Mouse (Mus musculus) lung, embryonic 14.5 days (tissue): ENCODE results near the gene Wdr24. TPM values are rescaled to one million over a fixed set of nuclear protein-coding genes. Genes with fewer than 3 reads are reported as not detected.

Experiments used
- ATAC-seq: fragments of 200-750 bp; cut with Nextera tagmentation; 2 replicates; pipeline ENCODE4 v1.8.0; 2017; ENCODE audit warnings: mild to moderate bottlenecking, moderate TSS enrichment, moderate library complexity; ENCODE audit not compliant: insufficient read depth
- DNase-seq: peaks from one replicate; pipeline ENCODE4 v3.0.0-alpha.2; 2015
- H3K27ac ChIP-seq: fragments of 300-500 bp; sonication (generic); 2 replicates; pipeline ENCODE4 v1.5.1; 2014; ENCODE audit warnings: low read depth, mild to moderate bottlenecking, moderate library complexity
- H3K27me3 ChIP-seq: fragments of 300-500 bp; sonication (generic); 2 replicates; pipeline ENCODE4 v1.6.1; 2014; ENCODE audit warnings: low read length, control low read depth; ENCODE audit not compliant: insufficient read depth
- H3K36me3 ChIP-seq: fragments of 300-500 bp; sonication (generic); 2 replicates; pipeline ENCODE4 v1.6.1; 2014; ENCODE audit warnings: control low read depth; ENCODE audit not compliant: insufficient read depth
- H3K4me1 ChIP-seq: fragments of 300-500 bp; sonication (generic); 2 replicates; pipeline ENCODE4 v1.6.1; 2014; ENCODE audit warnings: antibody characterized with exemption, control low read depth; ENCODE audit not compliant: insufficient read depth
- H3K4me2 ChIP-seq: fragments of 300-500 bp; sonication (generic); 2 replicates; pipeline ENCODE4 v1.6.1; 2014; ENCODE audit warnings: mild to moderate bottlenecking
- H3K4me3 ChIP-seq: fragments of 300-500 bp; sonication (generic); 2 replicates; pipeline ENCODE4 v1.5.1; 2014; ENCODE audit warnings: low read depth, low read length
- H3K9ac ChIP-seq: fragments of 300-500 bp; sonication (generic); 2 replicates; pipeline ENCODE4 v1.6.1; 2014
- H3K9me3 ChIP-seq: fragments of 300-500 bp; sonication (generic); 2 replicates; pipeline ENCODE4 v1.6.1; 2016; ENCODE audit warnings: low read depth, low read length, control low read depth
- CTCF ChIP-seq: IDR thresholded peaks from 2 replicates; pipeline ENCODE4 v1.5.1; 2016; ENCODE audit warnings: antibody characterized with exemption, low read depth
- WGBS: fragments of 180-500 bp; shearing (Covaris S2); extraction: QIAGEN DNeasy Blood & Tissue Kit; methylation state at CpG from one replicate; pipeline ENCODE4 v1.1.7; 2014; 5-methylcytosine and 5-hydroxymethylcytosine counted together
- polyA plus RNA-seq: library from polyadenylated mRNA; unstranded; fragments of >200 nt; fragmentation: Nextera tagmentation; extraction: Ambion mirVana; gene quantifications from 2 replicates; pipeline ENCODE4 v1.2.1, GENCODE M21; 2014

Wdr24 gene
- polyA plus RNA-seq, 1 experiment from 2014 or later = 26.0 TPM

GRCm38 (mm10) chr17:25808028-25808427 is 15.4 kb upstream of the Wdr24 start:
- TF ChIP-seq CTCF = no peak
- peak overlapping the region; percentile 62; the same call in 1 of the 2 replicates for H3K4me3 ChIP-seq
- no peak overlapping the region for H3K9ac ChIP-seq
- H3K4me2 ChIP-seq = peak overlapping the region; percentile 98
- no peaks in the 10 kb centered on the region for H3K36me3 ChIP-seq
- no peak for ATAC-seq
- WGBS = 38% methylated on average over 5 of the region's 5 CpGs
- no peak for DNase-seq
- no peak overlapping the region for H3K27ac ChIP-seq
- H3K27me3 ChIP-seq = peaks cover 41% of the 10 kb centered on the region
- no peaks in the 10 kb centered on the region for H3K9me3 ChIP-seq
- H3K4me1 ChIP-seq = no peaks in the 10 kb centered on the region

- Histone ChIP-seq H3K4me2 (peak within 1 kb of the TSS; percentile 98), H3K36me3 (no peaks in the 10 kb centered on the region), H3K9ac (peak within 1 kb of the TSS; percentile 54), H3K27ac (no peak within 1 kb of the TSS), H3K4me3 (peak within 1 kb of the TSS; percentile 62), H3K9me3 (no peaks in the 10 kb centered on the region), H3K4me1 (no peaks in the 10 kb centered on the region), H3K27me3 (peaks cover 44% of the 10 kb centered on the region)
- 0 out of 2 replicates have a peak, but pooled peaks have one; percentile 23 for TF ChIP-seq CTCF
- ATAC-seq = peak; percentile 72
- WGBS = under 1% methylated on average over 77 of the region's 100 CpGs
- peak; percentile 83 for DNase-seq
Observed at GRCm38 (mm10) chr17:25808789-25809605, 14.4 kb upstream of the Wdr24 start, which contains the start of gene Fbxl16. Gene Fbxl16 (plus strand): TSS chr17:25809085.

- no peak for TF ChIP-seq CTCF
- 9% methylated on average over 25 of the region's 25 CpGs for WGBS
- Histone ChIP-seq H3K27me3 (peaks cover 44% of the 10 kb centered on the region), H3K4me3 (peak overlapping the region; percentile 62), H3K9me3 (no peaks in the 10 kb centered on the region), H3K27ac (no peak overlapping the region), H3K4me1 (no peaks in the 10 kb centered on the region), H3K4me2 (peak overlapping the region; percentile 98), H3K9ac (peak overlapping the region; percentile 54; the same call in 1 of the 2 replicates), H3K36me3 (no peaks in the 10 kb centered on the region)
- ATAC-seq (peak; percentile 22; the same call in 1 of the 2 replicates), DNase-seq (no peak)
Observed at GRCm38 (mm10) chr17:25809606-25810340, 13.7 kb upstream of the Wdr24 start.

- Histone ChIP-seq H3K9me3 (no peaks in the 10 kb centered on the region), H3K27me3 (peaks cover 44% of the 10 kb centered on the region), H3K4me2 (no peak overlapping the region), H3K27ac (no peak overlapping the region), H3K4me1 (no peaks in the 10 kb centered on the region), H3K9ac (no peak overlapping the region), H3K4me3 (no peak overlapping the region), H3K36me3 (no peaks in the 10 kb centered on the region)
- TF ChIP-seq CTCF = no peak
- 66% methylated on average over 4 of the region's 4 CpGs for WGBS
- DNase-seq (no peak), ATAC-seq (no peak)
Observed at GRCm38 (mm10) chr17:25810890-25811289, 12.5 kb upstream of the Wdr24 start.

GRCm38 (mm10) chr17:25813471-25813870 is 10.0 kb upstream of the Wdr24 start:
- peak; percentile 78 for TF ChIP-seq CTCF
- Histone ChIP-seq H3K9ac (no peak overlapping the region), H3K9me3 (no peaks in the 10 kb centered on the region), H3K4me1 (no peaks in the 10 kb centered on the region), H3K27ac (no peak overlapping the region), H3K27me3 (peaks cover 49% of the 10 kb centered on the region), H3K36me3 (no peaks in the 10 kb centered on the region), H3K4me2 (no peak overlapping the region), H3K4me3 (no peak overlapping the region)
- ATAC-seq (peak; percentile 64), DNase-seq (peak; percentile 96)
- WGBS = 2% methylated on average over 20 of the region's 20 CpGs

- TF ChIP-seq CTCF = no peak
- WGBS = 73% methylated on average over 11 of the region's 11 CpGs
- ATAC-seq (no peak), DNase-seq (no peak)
- no peaks in the 10 kb centered on the region for H3K36me3 ChIP-seq
- peaks cover 31% of the 10 kb centered on the region for H3K27me3 ChIP-seq
- no peaks in the 10 kb centered on the region for H3K9me3 ChIP-seq
- H3K4me3 ChIP-seq = no peak overlapping the region
- no peak overlapping the region for H3K27ac ChIP-seq
- H3K9ac ChIP-seq = no peak overlapping the region
- no peak overlapping the region for H3K4me2 ChIP-seq
- H3K4me1 ChIP-seq = no peaks in the 10 kb centered on the region
Observed at GRCm38 (mm10) chr17:25817662-25818061, 5.8 kb upstream of the Wdr24 start.
